Mouse (Mus musculus) bone marrow, adult 2 months (tissue): ENCODE data around the gene Megf8.

Source experiments
- CTCF ChIP-seq: fragments of 200-500 bp; IDR thresholded peaks from 2 replicates; pipeline ENCODE4 v1.5.1; 2011; ENCODE audit warnings: low read length, control low read depth; ENCODE audit not compliant: control insufficient read depth, insufficient read depth
- POLR2A ChIP-seq: fragments of 200-500 bp; IDR thresholded peaks from 2 replicates; pipeline ENCODE4 v1.6.1; 2011; ENCODE audit warnings: low read depth, mild to moderate bottlenecking, control low read depth, low read length, borderline replicate concordance; ENCODE audit not compliant: control insufficient read depth

DNA sequence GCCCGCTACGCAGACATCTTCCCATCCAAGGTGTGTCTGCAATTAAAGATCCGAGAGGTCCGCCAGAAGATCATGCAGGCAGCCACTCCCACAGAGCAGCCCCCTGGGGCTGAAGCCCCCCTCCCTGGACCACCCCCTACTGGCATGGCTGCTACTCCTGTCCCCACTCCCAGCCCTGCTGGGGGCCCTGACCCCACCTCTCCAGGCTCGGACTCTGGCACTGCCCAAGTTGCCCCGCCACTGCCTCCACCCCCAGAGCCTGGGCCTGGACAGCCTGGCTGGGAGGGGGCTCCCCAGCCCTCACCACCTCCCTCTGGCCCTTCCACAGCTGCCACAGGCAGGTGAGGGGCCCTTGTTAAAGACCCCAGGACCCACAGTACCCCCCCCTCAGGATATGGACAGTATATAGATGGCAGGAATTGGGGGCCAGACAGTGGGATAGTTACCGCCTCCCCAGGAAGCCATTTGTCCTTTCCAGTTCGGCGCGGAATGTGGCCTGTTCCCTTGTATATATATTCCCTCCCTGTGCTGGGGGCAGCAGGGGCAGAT is 23.7 kb upstream of the Megf8 start:
- no peak for TF ChIP-seq CTCF
- no peak for TF ChIP-seq POLR2A
